Mouse (Mus musculus) CD8-positive naive resting alpha-beta T cell, adult 2 months (primary cell): Measurements from ENCODE around the gene Ehbp1.

Experiments used
- DNase-seq, 2 experiments: peaks; one replicate each; pipeline ENCODE4 v3.0.0; 2022; ENCODE audit warnings: low read depth in 2 of 2, low spot score in 2 of 2

Ehbp1 gene

GRCm38 (mm10) chr11:22089346-22089745 is 252.7 kb downstream of the Ehbp1 start:
- DNase-seq, result no peak

GRCm38 (mm10) chr11:22063352-22063751 is 278.7 kb downstream of the Ehbp1 start:
- DNase-seq, result no peak

GRCm38 (mm10) chr11:22061660-22062059 is 280.4 kb downstream of the Ehbp1 start:
- DNase-seq, result no peak

GRCm38 (mm10) chr11:22057538-22057937 is 284.6 kb downstream of the Ehbp1 start:
- DNase-seq, result no peak

GRCm38 (mm10) chr11:22055908-22056307 is 286.2 kb downstream of the Ehbp1 start:
- no peak for DNase-seq

GRCm38 (mm10) chr11:22053034-22053668 is 288.9 kb downstream of the Ehbp1 start:
- no peak for DNase-seq

- no peak for DNase-seq
These were observed 291.2 kb downstream of the Ehbp1 start for GRCm38 (mm10) chr11:22050864-22051263.

GRCm38 (mm10) chr11:22039854-22040426 is 302.2 kb downstream of the Ehbp1 start:
- no peak for DNase-seq

- no peak for DNase-seq
These were observed 307.5 kb downstream of the Ehbp1 start for GRCm38 (mm10) chr11:22034564-22035105.

- no peak for DNase-seq
These were observed 308.5 kb downstream of the Ehbp1 start for GRCm38 (mm10) chr11:22033582-22033981.

GRCm38 (mm10) chr11:22020602-22021001 is 321.5 kb downstream of the Ehbp1 start:
- no peak for DNase-seq

- DNase-seq, result no peak
These were observed 324.6 kb downstream of the Ehbp1 start for GRCm38 (mm10) chr11:22017444-22017843.

GRCm38 (mm10) chr11:22016341-22016740 is 325.8 kb downstream of the Ehbp1 start:
- DNase-seq, result no peak

- no peak for DNase-seq
These were observed 333.3 kb downstream of the Ehbp1 start for GRCm38 (mm10) chr11:22008817-22009216.

GRCm38 (mm10) chr11:22008129-22008596 is 333.9 kb downstream of the Ehbp1 start:
- no peak for DNase-seq

- DNase-seq, result no peak
These were observed 334.3 kb downstream of the Ehbp1 start for GRCm38 (mm10) chr11:22007781-22008110.

- no peak for DNase-seq
These were observed 334.9 kb downstream of the Ehbp1 start for GRCm38 (mm10) chr11:22007088-22007780.

GRCm38 (mm10) chr11:22006471-22007087 is 335.5 kb downstream of the Ehbp1 start:
- DNase-seq, result no peak

GRCm38 (mm10) chr11:22005281-22005870 is 336.7 kb downstream of the Ehbp1 start:
- DNase-seq, result no peak

- no peak for DNase-seq
These were observed 337.7 kb downstream of the Ehbp1 start for GRCm38 (mm10) chr11:22004331-22004841.

GRCm38 (mm10) chr11:22003341-22003981 is 338.6 kb downstream of the Ehbp1 start:
- DNase-seq, result no peak
